Mouse (Mus musculus): ENCODE data around the gene Adcy5. TPM values are rescaled to one million over a fixed set of nuclear protein-coding genes. Genes with fewer than 3 reads are reported as not detected.

Gene Adcy5
- total RNA-seq, 2 experiments from 2014 or later: 48.4 to 52.4 TPM

DNA sequence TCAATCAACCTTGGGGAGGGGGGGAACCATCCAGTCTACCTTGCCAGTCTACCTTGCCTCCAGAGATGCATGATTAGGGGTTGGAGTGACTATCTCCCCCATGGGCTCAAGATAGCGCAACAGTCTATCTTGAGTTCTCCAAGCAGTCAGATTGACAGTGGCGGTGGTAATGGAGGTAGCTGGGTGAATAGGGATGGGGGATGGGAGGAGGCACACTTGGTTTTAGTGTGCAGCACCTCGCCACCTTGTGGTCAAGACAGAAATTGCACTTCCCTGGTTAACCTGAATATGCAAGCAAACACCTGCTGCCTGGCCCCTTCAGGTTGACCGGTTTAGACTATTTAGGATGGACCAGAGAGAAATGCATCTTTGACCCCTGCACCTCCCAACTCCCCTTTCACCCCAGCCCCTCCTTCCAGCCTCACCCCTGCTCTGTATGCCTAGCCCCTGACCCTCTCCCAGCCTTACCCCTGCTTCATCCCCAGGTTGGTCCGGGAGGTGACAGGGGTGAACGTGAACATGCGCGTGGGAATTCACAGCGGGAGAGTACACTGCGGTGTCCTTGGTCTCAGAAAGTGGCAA lies 115.8 kb downstream of the Adcy5 start:
- DNase-seq: peak; percentile 73 to 90

DNA sequence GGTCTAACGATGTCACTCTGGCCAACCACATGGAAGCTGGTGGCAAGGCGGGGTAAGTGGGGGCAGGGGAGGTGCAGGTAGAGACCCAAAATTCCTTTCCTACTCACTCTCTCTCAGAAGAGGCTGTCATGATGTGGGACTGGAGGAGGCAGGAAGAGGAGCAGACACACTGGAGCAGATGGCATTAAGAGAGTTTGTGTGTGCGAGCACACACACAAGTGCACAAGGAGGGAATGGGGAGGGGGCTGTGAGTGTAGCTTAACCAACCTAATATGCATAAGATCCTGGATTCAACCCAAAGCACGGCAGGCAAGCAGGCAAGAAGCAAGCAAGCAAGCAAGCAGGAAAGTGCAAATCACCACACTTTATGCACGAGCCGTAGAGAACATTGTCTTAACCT lies 116.3 kb downstream of the Adcy5 start:
- no peak for DNase-seq

DNA sequence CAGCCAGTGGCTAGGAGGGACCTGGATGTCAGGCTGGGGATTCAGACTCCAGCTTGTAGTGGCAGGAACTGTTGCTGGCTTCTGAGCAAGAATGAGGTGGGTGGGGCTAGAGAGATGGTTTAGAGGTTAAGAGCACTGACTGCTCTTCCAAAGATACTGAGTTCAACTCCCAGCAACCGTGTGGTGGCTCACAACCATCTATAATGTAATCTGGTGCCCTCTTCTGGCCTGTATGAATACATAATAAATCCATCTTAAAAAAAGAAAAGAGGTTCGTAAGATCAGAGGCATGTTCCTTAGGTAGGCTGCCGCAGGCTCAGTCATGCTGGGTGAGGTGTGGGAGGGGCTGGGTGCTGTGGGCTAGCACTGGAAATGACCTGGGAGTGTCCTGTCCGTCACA lies 116.9 kb downstream of the Adcy5 start:
- DNase-seq: no peak

DNA sequence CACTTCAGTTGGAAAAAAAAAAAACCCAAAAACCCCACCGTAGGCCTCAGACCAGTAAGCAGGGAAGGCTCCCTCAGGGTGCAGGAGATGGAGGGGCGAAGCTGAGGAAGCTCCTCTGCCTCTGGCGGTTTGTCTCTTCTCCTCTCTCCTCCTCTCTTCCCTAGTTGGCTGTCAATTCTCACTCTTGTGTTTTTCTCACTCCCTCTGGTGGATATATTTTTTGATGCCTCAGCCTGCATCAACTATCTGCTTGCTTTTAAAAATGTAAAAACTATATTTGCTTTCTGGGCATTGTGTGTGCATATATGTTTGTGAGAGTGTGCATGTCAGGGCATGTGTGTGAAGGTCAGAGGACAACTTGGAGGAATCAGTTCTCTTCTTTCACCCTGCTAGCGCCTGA lies 117.7 kb downstream of the Adcy5 start:
- DNase-seq: no peak

DNA sequence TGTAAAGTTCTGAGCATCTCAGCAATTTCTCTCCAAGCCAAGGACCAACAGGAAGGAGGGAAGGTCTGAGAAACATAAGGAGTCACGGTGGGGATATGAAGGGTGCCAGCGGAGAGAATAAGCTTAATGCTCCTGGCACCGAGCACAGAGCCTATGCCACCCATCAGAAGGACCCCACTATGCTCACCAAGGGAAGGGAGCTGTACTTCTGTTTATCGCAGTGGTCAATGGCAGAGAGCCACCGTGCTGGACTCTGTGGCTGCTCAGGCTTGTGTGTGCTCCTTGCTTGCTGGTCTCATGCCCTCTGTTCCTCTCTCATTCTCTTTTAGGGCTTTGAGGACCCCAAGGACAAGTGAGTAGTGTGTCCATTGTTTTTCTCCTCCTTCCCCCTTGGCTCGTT lies 123.5 kb downstream of the Adcy5 start:
- no peak for DNase-seq

DNA sequence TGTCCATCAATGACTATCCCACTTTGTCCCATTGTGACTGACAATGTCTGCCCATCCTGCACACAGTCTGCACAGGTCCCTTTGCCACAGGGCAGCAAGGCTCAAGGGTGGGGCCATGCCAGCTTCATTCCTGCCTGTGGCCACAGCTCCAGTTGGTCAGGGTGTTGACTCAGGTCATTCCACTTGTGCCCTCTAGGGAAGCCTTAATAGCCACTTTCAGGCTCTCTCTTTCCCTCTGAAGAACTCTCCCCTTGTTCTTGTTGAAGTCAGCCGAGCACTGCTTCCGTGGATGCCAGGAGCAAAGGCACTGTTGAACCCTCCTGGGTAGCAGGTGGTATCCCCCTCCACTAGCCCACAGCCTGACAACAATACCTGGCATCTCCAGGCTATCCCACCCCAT lies 127.8 kb downstream of the Adcy5 start:
- no peak for DNase-seq

DNA sequence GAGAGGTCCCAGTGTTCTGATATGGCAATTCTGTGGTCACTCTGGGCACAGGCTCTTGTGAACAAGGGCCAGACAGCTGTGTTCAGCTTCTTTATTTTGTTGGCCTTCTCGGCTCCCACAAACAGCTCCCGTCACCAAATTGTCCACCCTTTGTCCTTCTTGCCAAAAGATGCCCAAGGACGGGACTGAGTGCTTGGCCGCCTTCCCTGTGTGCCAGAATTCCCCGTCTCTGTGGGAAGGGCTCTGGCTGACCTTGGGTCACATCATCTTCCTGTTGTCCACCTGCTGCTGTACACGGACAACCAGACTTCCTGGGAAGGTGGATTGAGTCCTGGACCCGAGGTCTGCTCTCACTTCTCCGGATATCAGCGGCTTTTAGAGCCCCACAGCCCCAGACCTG lies 131.1 kb downstream of the Adcy5 start:
- peak in 1 of 2 experiments; percentile 16 for DNase-seq

DNA sequence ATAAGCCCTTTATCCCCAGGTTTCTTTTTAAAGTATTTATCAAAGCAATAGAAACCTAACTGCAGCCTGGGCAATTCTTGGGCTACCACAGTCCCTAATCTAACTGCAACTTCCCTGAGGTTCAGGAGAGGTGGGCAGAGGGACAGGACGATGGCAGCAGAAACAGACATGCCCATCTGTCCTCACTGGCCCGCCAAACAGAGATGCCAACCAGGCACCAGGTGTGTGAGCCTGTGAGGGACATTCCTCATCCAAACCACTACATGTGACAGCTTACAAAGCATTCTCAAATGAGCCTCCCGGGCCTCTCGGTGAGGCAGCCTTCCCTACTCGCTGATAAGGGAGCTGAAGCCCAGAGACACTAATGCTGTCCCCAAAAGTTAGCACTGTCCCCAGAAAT lies 132.6 kb downstream of the Adcy5 start:
- DNase-seq: no peak

DNA sequence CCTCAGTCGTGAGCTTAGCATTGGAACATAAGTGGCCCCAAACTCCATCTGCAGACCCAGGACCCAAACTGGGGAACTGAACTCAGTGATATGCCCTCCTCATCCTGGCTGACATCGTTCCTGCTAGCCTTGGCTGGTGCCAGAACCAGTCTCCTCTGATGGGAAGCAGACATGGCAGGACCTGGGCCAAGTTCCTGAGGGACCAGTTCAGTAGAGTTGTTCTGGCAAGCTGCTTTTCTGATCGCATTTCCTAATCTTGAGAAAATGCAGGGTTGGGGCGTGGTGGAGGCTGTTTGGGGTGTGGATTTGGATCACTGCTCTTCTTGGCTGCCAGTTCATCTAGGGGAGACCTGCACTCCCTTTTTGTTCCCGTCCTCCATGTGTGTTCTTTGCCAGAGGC lies 143.1 kb downstream of the Adcy5 start:
- peak; percentile 28 to 57 for DNase-seq

DNA sequence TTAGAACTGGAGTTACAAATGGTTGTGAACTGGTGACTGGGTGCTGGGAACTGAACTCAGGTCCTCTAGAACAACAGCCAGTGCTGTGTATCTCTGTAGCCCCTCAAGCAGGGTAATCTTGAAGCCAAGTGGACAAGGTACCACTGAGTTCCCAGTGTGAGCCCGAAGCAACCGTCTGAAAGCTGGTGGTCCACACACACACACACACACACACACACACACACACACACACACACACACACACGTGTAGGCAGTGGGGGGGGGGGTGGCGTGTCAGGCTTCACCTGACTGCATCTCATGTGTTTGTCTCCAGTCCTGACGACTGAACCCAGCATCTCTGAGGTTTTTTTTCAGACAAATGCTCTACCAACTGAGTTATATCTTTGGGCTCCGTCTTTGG lies 145.5 kb downstream of the Adcy5 start:
- no peak for DNase-seq

DNA sequence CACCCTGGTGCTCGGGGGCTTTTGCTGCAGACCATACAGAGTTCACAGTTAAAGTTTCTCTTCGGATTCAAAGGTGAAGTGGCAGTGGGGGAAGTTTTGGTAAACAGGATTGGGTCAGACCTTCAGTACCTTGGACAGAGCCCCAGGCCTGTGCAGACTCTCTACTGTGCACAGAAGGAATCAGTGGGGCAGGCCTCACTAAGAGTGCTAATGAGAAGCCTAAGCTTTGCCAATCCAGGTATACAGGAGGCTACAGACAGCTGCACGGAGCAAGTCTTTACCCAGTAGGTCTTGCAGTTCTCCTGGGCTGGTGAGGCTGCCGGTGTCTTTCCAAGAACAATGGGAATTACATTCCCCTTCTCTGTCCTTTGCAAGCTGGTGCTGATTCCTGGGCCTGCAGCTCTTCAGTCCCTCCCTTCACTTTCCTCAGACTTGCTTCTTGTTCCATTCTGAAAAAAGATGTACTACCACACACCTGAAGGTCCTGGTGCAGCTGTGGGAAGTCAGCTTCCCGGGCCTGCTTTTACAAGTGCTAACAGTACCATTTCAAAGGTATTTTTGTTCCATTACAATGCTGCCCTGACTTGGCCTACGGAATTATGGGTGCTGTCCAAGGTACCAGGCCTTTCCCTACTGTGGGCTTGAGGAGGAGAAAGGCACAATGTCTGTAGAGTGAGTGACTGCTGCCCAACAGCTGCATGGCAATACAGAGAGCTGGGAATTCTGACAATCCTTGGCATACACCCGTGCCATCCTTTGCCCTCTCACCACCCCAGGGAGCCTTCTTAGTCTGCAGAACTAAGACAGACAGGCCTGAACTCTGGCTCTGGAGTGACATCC lies 148.0 kb downstream of the Adcy5 start:
- DNase-seq: peak in 1 of 2 experiments; percentile 27

DNA sequence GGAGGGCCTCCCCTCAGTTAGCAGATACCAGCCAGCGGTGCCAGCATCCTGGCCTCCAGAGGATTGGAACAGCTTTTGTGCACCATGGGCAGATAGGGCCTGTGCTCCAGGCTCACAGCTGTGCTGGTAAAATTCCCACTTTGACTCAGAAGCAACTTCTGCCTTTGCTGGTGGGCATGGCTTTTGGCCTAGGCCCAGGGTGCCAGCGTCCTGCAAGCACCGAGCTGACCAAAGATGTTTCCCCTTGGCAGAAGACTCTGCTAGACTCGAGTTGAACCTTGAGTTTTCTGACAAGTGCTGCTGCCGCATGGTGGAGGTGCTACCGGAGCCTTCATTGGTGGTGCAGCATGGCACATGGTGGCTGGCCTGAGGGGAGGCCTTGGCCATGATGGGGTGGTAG lies 149.0 kb downstream of the Adcy5 start:
- no peak for DNase-seq

DNA sequence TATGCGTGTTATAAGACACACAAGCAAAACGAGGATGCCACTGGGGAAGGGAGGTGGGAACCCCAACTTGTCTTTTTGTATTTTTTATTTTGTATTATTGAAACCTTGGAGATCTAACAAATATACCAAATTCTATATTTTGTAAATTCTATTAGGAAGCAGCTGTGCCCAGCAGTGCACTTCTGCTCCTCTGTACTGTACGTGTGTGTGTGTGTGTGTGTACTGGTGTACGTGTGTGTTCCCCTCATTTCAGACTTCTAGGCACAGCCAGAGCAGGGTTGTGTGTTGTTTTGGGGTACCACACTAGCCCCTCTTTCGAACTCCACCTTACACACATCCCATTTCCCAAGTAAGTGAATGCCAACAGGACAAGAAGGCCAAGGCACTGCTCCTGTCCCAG lies 149.7 kb downstream of the Adcy5 start:
- no peak for DNase-seq

DNA sequence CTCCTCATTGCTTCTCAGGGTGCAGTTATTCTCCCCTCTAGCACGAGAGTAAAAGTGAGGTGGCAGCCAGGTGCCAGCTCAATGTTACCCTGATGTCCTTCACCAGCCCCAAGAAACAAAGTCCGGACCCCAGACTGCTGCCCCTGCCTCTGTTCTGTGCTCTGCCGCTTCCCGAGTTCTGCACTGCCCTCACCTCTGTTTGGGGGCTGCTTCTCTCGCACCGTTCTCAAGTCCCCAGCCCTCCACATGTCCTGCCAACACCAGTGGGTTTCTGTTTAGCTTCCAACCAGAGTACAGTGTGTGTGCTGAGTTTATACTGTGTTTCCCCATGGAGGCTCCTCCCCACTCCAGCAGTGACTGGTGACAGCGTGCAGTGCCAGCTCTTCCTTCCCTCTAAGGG lies 150.5 kb downstream of the Adcy5 start:
- no peak for DNase-seq

DNA sequence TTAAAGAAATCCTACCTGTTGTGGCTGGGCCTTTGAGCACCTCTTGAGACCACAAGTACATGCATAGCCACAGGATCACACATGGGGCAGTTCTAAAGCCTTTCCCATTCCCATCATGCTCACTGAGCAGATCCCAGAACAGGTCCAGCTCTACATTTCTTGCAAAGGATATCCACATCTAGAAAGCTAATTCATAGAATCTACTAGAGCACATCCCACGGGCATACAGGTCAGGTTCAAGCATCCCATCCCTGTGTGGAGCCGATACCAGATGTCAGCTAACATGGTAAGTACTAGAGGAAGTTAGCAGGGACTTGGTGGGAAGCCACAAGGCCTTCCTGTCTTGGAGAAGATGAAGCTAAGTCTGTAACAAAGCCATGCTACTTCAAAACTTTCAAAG lies 152.0 kb downstream of the Adcy5 start:
- no peak for DNase-seq

DNA sequence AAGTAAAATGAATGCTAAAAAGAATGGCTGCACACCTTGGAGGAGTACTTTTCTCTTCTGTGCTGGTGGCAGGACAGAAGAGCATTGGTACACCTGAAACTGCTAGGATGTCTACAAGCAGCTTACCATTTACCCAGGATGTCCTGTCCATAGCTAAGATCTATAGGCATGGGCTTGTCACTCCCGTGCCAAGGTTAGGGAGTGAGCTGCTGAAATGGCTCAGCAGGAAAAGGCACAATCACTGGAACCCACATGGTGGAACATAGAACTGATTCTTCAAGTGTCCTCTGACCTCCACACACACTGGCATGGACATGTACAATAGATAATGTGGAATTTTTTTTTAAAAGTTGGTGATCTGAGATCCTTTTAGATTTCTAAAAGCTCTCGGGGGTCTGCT lies 152.7 kb downstream of the Adcy5 start:
- no peak for DNase-seq

DNA sequence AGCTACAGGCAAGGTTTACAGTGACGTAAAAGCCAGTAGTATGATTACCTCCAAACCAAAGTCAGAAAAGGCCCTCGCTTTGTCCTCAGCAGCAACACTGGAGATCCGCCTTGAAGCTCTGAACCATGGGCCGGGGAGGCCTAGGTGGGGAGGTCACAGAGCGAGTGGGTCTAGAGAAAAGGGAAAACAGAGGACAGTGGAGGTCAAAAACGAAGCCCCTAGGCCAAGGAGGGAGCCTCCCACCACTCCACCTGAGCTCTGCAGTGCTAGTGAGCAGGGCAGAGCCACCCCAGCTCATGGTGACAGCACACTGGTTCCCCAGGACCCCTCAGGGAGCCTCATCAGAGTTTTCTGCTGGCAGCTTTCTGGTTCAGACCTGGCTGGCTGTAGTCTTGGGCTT lies 153.3 kb downstream of the Adcy5 start:
- DNase-seq: no peak

DNA sequence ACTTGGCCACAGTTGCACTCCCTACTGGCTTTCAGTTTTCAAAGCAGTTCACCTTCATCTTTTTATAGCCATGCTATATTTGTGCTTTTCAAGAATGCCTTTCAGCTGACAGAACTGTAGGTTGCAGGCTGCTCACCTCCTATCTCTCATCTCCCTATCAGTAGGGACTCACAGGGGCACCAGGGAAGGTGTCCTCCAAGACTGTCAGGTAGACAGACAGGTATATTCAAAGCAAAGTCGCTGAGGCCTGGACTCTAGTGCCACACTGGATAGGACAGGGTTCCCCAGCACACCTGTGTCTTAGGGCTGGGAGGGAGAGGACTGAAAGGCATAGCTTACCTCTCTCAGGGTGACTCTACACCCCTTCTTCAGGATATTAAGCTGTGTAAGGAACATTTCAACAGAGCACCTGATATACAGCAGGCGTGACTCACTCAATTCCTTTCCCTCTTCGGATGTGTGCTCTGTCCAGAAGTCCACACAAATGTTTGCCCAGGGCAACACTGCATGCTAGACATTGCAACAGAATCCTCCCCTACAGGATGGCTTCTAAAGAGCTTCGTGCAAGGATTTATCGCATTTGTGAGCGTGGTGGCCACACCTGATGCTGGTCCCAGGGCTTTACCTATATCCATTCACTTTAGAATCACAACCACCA lies 153.9 kb downstream of the Adcy5 start:
- no peak for DNase-seq

DNA sequence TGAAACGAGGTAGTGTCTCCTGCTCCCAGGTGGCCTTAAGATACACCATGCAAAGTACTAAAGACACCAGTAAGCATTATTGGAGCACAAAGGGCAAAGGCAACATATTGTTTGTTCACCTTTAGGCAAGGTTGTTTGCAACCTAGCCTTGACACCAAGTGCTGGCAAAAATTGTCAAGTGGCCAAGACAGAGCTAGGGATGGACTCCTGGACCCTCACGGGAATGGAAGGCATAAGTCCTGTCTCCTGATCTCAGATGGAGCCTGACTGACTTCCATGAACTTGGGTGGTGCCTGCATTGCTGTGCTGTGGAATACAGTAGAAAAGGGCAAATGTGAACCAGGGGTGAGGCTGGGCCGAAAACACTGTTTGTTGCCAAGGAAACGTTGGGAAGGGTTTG lies 155.0 kb downstream of the Adcy5 start:
- no peak for DNase-seq

DNA sequence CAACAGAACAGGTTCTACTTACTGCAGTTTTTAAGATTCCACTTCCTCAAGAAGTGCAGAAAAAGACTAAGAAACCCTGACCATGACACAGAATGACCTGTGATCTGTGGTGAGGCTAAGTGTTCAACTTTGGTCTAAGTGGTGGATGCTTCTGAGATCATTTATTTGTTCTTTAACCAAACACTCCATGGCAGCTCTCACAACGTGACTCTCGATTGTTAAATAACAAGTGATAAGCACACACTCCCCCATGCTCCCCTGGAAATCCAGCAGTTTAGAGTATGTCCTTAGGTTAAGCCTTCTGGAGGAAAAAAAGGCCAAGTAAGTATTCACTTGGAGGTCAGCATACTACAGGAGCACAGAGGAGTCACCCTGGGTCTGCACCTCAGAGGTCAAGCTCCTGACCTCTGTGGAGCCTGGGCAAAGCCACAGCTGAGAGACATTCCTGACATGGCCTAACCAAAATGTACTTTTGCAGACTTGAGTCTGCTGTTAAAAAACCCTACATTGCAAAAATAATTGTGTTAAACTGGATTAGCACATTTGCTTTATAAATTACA lies 156.0 kb downstream of the Adcy5 start:
- DNase-seq: no peak

DNA sequence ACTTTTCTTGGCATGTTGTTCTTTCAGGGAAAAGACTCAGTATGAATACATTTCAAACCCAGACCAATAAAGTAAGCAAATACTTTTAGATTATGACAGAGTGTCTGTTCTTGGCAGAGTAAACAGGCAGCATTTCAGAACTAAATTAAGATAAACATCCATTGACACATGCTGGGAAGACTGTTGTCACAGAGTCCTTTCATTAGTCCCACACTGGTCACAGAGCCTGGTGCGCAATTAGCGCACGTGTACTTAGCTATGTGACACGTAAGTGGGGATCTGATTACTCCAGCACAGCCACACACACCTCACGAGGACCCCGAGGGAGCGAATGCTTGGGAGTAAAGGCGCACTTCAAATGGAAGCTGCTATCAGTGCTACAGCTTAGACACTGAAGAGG lies 156.9 kb downstream of the Adcy5 start:
- DNase-seq: no peak

DNA sequence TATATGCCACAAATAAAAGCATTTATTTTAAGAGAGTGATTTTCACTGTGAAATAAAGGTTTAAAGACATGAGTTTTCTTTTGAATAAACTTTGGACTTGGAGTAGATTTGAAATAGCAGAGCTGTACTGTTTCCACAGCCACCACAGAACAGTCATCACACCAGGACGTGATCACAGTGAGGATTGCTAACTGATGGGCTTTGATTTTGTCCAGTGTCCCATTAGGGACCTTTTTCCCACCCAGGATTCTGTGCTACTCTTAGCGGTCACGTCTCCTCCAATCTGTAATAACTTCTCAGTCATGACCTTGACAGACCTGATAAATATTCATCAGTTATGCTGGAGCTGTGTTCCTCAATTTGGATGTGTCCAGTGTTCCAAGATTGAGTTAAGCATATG lies 160.8 kb downstream of the Adcy5 start:
- DNase-seq: no peak

DNA sequence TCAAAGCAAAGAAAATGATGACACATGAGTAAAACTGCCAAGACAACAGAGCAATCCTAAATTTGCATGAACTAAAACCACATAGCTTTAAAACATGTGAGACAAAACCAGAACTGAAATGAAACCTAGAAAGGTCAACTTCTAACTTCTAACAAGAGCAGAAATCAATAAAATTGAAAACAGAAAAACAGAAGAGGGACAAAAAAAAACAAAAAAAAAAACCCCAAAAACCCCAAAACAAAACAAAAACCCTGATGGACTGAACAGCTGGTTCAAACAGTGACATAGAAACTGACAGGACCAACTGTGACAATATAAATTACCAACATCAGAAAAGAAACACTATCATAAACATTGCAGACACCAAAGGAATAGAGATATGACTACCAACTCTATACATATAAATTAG lies 162.2 kb downstream of the Adcy5 start:
- DNase-seq: no peak
